7 mouse cellular contexts compared by ENCODE assay signal in genomic region chr6:113343177-113344092, GRCm38 (mm10). TPM values are rescaled to one million over a fixed set of nuclear protein-coding genes. Genes with fewer than 3 reads are reported as not detected.
DNase-seq lines count a peak whose midpoint lies in the region; ATAC-seq lines count a peak whose summit lies in the region.

Gene Camk1, minus strand, starts transcription at chr6:113343984.

- intact Hi-C loops in left cerebral cortex, postnatal 4 days (cut with DNase I) = no loop called here

- peak within 1 kb of the TSS; percentile 72 for H3K4me3 ChIP-seq in intestine, embryonic 15.5 days (replicated peaks)

- 11% methylated on average over 32 of the region's 32 CpGs for WGBS in intestine, embryonic 15.5 days

- H3K4me1 ChIP-seq in intestine, embryonic 15.5 days (replicated peaks) = peaks cover 20% of the 10 kb centered on the region

- H3K27me3 ChIP-seq in intestine, embryonic 15.5 days (replicated peaks) = no peaks in the 10 kb centered on the region

- 0 out of 2 replicates have a peak, but pooled peaks cover 12% of the 10 kb centered on the region for H3K36me3 ChIP-seq in intestine, embryonic 15.5 days

- ATAC-seq in intestine, embryonic 15.5 days = peak; percentile 94

- H3K27ac ChIP-seq in intestine, embryonic 15.5 days = peak within 1 kb of the TSS; percentile 49

- DNase-seq in adrenal gland, postnatal 4 days (ENCODE audit: low spot score in 2 of 2) = peak; percentile 62 to 63
- peak; percentile 40 for DNase-seq in embryo, embryonic 11.5 days (ENCODE audit: low read depth, low spot score)
- DNase-seq in gonadal fat pad, adult 2 months (ENCODE audit: low read depth) = no peak
- DNase-seq in left cerebral cortex, postnatal 4 days = peak; percentile 61
- peak; percentile 58 for DNase-seq in mesoderm, embryonic 11.5 days (ENCODE audit: low read depth, low spot score)
- peak; percentile 66 to 68 for DNase-seq in right cerebral cortex, postnatal 36 days (ENCODE audit: low spot score in 2 of 2)

- peak within 1 kb of the TSS; percentile 84 for H3K4me2 ChIP-seq in intestine, embryonic 15.5 days (replicated peaks)

- H3K9ac ChIP-seq in intestine, embryonic 15.5 days = peak within 1 kb of the TSS; percentile 94

- no peaks in the 10 kb centered on the region for H3K9me3 ChIP-seq in intestine, embryonic 15.5 days

RNA-seq across cellular contexts. Expression of gene Camk1, which starts in this region (rescaled TPM):
- total RNA-seq in adrenal gland, postnatal 4 days (2021) = 10 to 100 TPM; 54.2 to 58.7 TPM
- polyA plus RNA-seq in gonadal fat pad, adult 2 months (2012; rRNA removed) = 64.1 and 80.0 TPM in 2 replicates
- 75.2 and 75.4 TPM in 2 replicates for polyA plus RNA-seq in intestine, embryonic 15.5 days (2015; fragmentation: Nextera tagmentation; extraction: Ambion mirVana)
- total RNA-seq in left cerebral cortex, postnatal 4 days (2021) = 100 to 1,000 TPM in 1 of 2 experiments, 10 to 100 TPM in 1; 94.4 to 104 TPM
